Mouse (Mus musculus): Measurements from ENCODE around the gene Zfp874a. TPM values are rescaled to one million over a fixed set of nuclear protein-coding genes. Genes with fewer than 3 reads are reported as not detected.

Gene Zfp874a
- total and polyA plus RNA-seq, 2 experiments from 2014 or later: 4.2 to 6.4 TPM

Other genes with a start within 250 kb of the Zfp874a start
- gene Zfp458, start 173.2 kb downstream of the Zfp874a start, total RNA-seq (2014; rRNA removed; ENCODE audit: low replicate concordance): 0.54 and 1.3 TPM in 2 replicates
- gene Zfp458, start 173.2 kb downstream of the Zfp874a start, polyA plus RNA-seq (2015; fragmentation: Nextera tagmentation; extraction: Ambion mirVana): 0.48 and 0.82 TPM in 2 replicates
- gene Zfp457, start 145.1 kb downstream of the Zfp874a start, total RNA-seq (2014; rRNA removed; ENCODE audit: low replicate concordance): not detected in 2 replicates
- 0.86 and 1.3 TPM in 2 replicates for gene Zfp457, start 145.1 kb downstream of the Zfp874a start, polyA plus RNA-seq (2015; fragmentation: Nextera tagmentation; extraction: Ambion mirVana)
- 0.54 and 2.7 TPM in 2 replicates for gene Zfp595, start 119.1 kb downstream of the Zfp874a start, total RNA-seq (2014; rRNA removed; ENCODE audit: low replicate concordance)
- 0.61 and 0.91 TPM in 2 replicates for gene Zfp595, start 119.1 kb downstream of the Zfp874a start, polyA plus RNA-seq (2015; fragmentation: Nextera tagmentation; extraction: Ambion mirVana)
- not detected in 2 replicates for gene Gm28044, start 91.1 kb downstream of the Zfp874a start, total RNA-seq (2014; rRNA removed; ENCODE audit: low replicate concordance)
- 0.30 TPM in 1 of 2 replicates, not detected in the other for gene Gm28044, start 91.1 kb downstream of the Zfp874a start, polyA plus RNA-seq (2015; fragmentation: Nextera tagmentation; extraction: Ambion mirVana)
- gene Zfp953, start 91.0 kb downstream of the Zfp874a start, total RNA-seq (2014; rRNA removed; ENCODE audit: low replicate concordance): 0.84 and 2.7 TPM in 2 replicates
- gene Zfp953, start 91.0 kb downstream of the Zfp874a start, polyA plus RNA-seq (2015; fragmentation: Nextera tagmentation; extraction: Ambion mirVana): 0.31 and 0.47 TPM in 2 replicates
- 0.39 TPM in 1 of 2 replicates, not detected in the other for gene Gm28041, start 75.9 kb downstream of the Zfp874a start, total RNA-seq (2014; rRNA removed; ENCODE audit: low replicate concordance)
- gene Gm28041, start 75.9 kb downstream of the Zfp874a start, polyA plus RNA-seq (2015; fragmentation: Nextera tagmentation; extraction: Ambion mirVana): 0.44 and 0.57 TPM in 2 replicates
- gene Zfp456, start 75.8 kb downstream of the Zfp874a start, total RNA-seq (2014; rRNA removed; ENCODE audit: low replicate concordance): 0.70 and 7.8 TPM in 2 replicates
- 0.53 and 0.58 TPM in 2 replicates for gene Zfp456, start 75.8 kb downstream of the Zfp874a start, polyA plus RNA-seq (2015; fragmentation: Nextera tagmentation; extraction: Ambion mirVana)
- 0.66 and 14.2 TPM in 2 replicates for gene Zfp429, start 51.8 kb downstream of the Zfp874a start, total RNA-seq (2014; rRNA removed; ENCODE audit: low replicate concordance)
- gene Zfp429, start 51.8 kb downstream of the Zfp874a start, polyA plus RNA-seq (2015; fragmentation: Nextera tagmentation; extraction: Ambion mirVana): 3.0 and 3.4 TPM in 2 replicates
- not detected in 2 replicates for gene Zfp459, start 30.2 kb downstream of the Zfp874a start, total RNA-seq (2014; rRNA removed; ENCODE audit: low replicate concordance)
- gene Zfp459, start 30.2 kb downstream of the Zfp874a start, polyA plus RNA-seq (2015; fragmentation: Nextera tagmentation; extraction: Ambion mirVana): 0.10 and 0.18 TPM in 2 replicates
- gene Zfp874b, start 32.6 kb upstream of the Zfp874a start, total RNA-seq (2014; rRNA removed; ENCODE audit: low replicate concordance): 7.4 and 21.7 TPM in 2 replicates
- 1.5 and 4.3 TPM in 2 replicates for gene Zfp874b, start 32.6 kb upstream of the Zfp874a start, polyA plus RNA-seq (2015; fragmentation: Nextera tagmentation; extraction: Ambion mirVana)
- 0.11 and 1.7 TPM in 2 replicates for gene Zfp58, start 48.9 kb upstream of the Zfp874a start, total RNA-seq (2014; rRNA removed; ENCODE audit: low replicate concordance)
- 4.1 and 4.6 TPM in 2 replicates for gene Zfp58, start 48.9 kb upstream of the Zfp874a start, polyA plus RNA-seq (2015; fragmentation: Nextera tagmentation; extraction: Ambion mirVana)
- gene Gm26965, start 74.5 kb upstream of the Zfp874a start, total RNA-seq (2014; rRNA removed; ENCODE audit: low replicate concordance): not detected in 2 replicates
- 0.11 TPM in 1 of 2 replicates, not detected in the other for gene Gm26965, start 74.5 kb upstream of the Zfp874a start, polyA plus RNA-seq (2015; fragmentation: Nextera tagmentation; extraction: Ambion mirVana)
- 7.9 and 10.7 TPM in 2 replicates for gene Zfp87, start 74.6 kb upstream of the Zfp874a start, total RNA-seq (2014; rRNA removed; ENCODE audit: low replicate concordance)
- 25.2 and 28.2 TPM in 2 replicates for gene Zfp87, start 74.6 kb upstream of the Zfp874a start, polyA plus RNA-seq (2015; fragmentation: Nextera tagmentation; extraction: Ambion mirVana)
- gene Zfp748, start 102.2 kb upstream of the Zfp874a start, total RNA-seq (2014; rRNA removed; ENCODE audit: low replicate concordance): 5.7 and 30.1 TPM in 2 replicates
- gene Zfp748, start 102.2 kb upstream of the Zfp874a start, polyA plus RNA-seq (2015; fragmentation: Nextera tagmentation; extraction: Ambion mirVana): 3.1 and 3.4 TPM in 2 replicates
- gene Zfp729b, start 158.1 kb upstream of the Zfp874a start, total RNA-seq (2014; rRNA removed; ENCODE audit: low replicate concordance): 3.3 and 6.8 TPM in 2 replicates
- gene Zfp729b, start 158.1 kb upstream of the Zfp874a start, polyA plus RNA-seq (2015; fragmentation: Nextera tagmentation; extraction: Ambion mirVana): 1.7 and 1.9 TPM in 2 replicates
- 1.6 TPM in 1 of 2 replicates, not detected in the other for gene Gm49345, start 186.1 kb upstream of the Zfp874a start, total RNA-seq (2014; rRNA removed; ENCODE audit: low replicate concordance)
- gene Gm49345, start 186.1 kb upstream of the Zfp874a start, polyA plus RNA-seq (2015; fragmentation: Nextera tagmentation; extraction: Ambion mirVana): 0.14 TPM in 1 of 2 replicates, not detected in the other
- gene Zfp729a, start 186.2 kb upstream of the Zfp874a start, total RNA-seq (2014; rRNA removed; ENCODE audit: low replicate concordance): 2.5 and 2.7 TPM in 2 replicates
- 1.0 TPM in 2 replicates for gene Zfp729a, start 186.2 kb upstream of the Zfp874a start, polyA plus RNA-seq (2015; fragmentation: Nextera tagmentation; extraction: Ambion mirVana)
- 3.4 and 16.8 TPM in 2 replicates for gene Zfp738, start 235.4 kb upstream of the Zfp874a start, total RNA-seq (2014; rRNA removed; ENCODE audit: low replicate concordance)
- 4.3 and 5.0 TPM in 2 replicates for gene Zfp738, start 235.4 kb upstream of the Zfp874a start, polyA plus RNA-seq (2015; fragmentation: Nextera tagmentation; extraction: Ambion mirVana)